Mouse (Mus musculus) skeletal muscle tissue, postnatal 0 days (tissue): ENCODE results near the gene Tsnax. TPM values are rescaled to one million over a fixed set of nuclear protein-coding genes. Genes with fewer than 3 reads are reported as not detected.

Experiments used
- microRNA-seq, 2 experiments: library from miRNA; unstranded; fragments of <30 nt; microRNA quantifications; one replicate each; pipeline ENCODE4; 2016
- polyA plus RNA-seq: library from polyadenylated mRNA; unstranded; fragments of >200 nt; fragmentation: Nextera tagmentation; extraction: Ambion mirVana; gene quantifications from 2 replicates; pipeline ENCODE4 v1.2.1, GENCODE M21; 2015

Gene Tsnax
- polyA plus RNA-seq: 82.3 and 83.9 TPM in 2 replicates

GRCm38 (mm10) chr8:125012695-125013627, at the start of gene Tsnax:
Gene Tsnax, plus strand, starts transcription at chr8:125012997.

GRCm38 (mm10) chr8:125053505-125054435, 41.0 kb downstream of the Tsnax start, which contains the start of gene Disc1:
Gene Disc1, plus strand, starts transcription at chr8:125054195.

Small RNAs within 50 kb of the gene (microRNA-seq; reads per million reads assigned to microRNA genes)
- gene Gm22197: 0 reads per million in 2 experiments

Other genes starting within 250 kb of the Tsnax start
- 0.04 and 0.07 TPM in 2 replicates for gene Trim67, start 219.9 kb upstream of the Tsnax start, polyA plus RNA-seq
- gene Gnpat, start 150.0 kb upstream of the Tsnax start, polyA plus RNA-seq: 103 and 107 TPM in 2 replicates
- gene 2810004N23Rik, start 149.9 kb upstream of the Tsnax start, polyA plus RNA-seq: 42.7 and 43.1 TPM in 2 replicates
- 3.7 and 3.9 TPM in 2 replicates for gene Exoc8, start 115.3 kb upstream of the Tsnax start, polyA plus RNA-seq
- gene Sprtn, start 115.1 kb upstream of the Tsnax start, polyA plus RNA-seq: 3.9 and 5.2 TPM in 2 replicates
- gene Egln1, start 63.7 kb upstream of the Tsnax start, polyA plus RNA-seq: 10.0 TPM in 2 replicates
- gene Disc1, start 41.2 kb downstream of the Tsnax start, polyA plus RNA-seq: 0.97 and 1.4 TPM in 2 replicates